Mouse (Mus musculus) left cerebral cortex, adult 11 months (tissue): ENCODE data around the gene Cyp2b23.
"Not testable (repeated sequence)": the region's sequence is repeated elsewhere in the genome, so short reads cannot be mapped to it uniquely, and the experiment has no call there.

ENCODE experiments used
- DNase-seq: peaks from one replicate; pipeline ENCODE4 v3.0.0; 2022; ENCODE audit warnings: low spot score

Gene Cyp2b23

DNA sequence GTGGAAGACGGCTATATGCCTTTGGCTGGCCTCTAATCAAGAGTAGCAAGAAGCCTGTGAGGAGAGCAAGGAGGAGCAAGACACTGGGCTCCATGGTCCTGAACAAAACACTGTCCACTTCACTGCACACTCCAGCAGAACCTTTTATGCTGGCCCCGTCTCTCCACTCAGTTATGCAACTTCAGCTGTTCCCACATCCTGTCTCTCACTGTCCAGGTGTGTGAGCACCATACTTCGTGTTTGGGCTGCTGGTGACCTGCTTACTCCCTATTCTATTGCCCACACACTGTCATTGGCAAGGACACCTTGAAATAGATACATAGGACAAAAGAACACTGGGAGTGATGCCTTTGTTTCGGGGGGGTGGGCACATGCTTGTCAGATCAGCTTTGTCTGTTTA lies at the start of gene Cyp2b23:
Gene Cyp2b23, minus strand, starts transcription at position 101 of the 400 bp plus-strand sequence.
- no peak for DNase-seq

DNA sequence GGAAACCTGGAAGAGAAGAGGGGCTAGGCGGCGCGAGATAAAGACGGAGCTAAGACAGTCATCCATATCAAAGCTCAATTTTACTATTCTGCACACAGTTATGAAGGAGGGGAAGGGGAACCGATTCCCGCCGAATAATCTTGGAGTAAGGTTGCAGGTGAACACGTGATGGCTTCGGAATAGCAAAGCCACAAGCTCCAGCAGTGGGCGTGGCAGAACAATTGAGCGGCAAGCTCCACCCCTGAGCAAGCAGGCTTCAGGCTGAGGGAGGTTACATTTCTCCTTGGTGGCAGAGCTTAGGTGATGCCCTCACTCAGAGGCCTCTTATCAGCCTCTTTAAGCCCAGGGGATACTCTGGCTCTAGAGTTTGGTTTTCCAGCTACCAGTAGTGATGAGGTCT lies 24.8 kb upstream of the Cyp2b23 start:
- DNase-seq: no peak

DNA sequence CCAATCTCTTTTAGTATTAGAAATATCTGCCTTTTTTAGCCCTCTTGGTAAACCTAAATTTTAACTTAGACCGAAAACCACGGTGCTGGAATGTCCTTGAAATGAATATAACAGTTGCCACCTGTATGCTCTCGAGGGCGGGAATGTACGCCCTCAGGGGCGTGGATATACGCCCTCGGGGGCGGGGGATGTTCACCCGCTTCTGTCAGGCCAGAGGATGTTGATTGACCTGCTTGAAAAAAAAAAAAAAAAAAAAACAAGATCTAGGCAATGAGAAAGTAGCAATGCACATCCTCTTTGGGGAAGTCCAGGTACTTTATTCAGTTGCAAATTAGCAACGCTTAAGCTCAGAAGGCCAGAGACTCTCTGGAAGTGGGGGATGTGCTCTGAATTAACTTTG lies 20.8 kb upstream of the Cyp2b23 start:
- no peak for DNase-seq

DNA sequence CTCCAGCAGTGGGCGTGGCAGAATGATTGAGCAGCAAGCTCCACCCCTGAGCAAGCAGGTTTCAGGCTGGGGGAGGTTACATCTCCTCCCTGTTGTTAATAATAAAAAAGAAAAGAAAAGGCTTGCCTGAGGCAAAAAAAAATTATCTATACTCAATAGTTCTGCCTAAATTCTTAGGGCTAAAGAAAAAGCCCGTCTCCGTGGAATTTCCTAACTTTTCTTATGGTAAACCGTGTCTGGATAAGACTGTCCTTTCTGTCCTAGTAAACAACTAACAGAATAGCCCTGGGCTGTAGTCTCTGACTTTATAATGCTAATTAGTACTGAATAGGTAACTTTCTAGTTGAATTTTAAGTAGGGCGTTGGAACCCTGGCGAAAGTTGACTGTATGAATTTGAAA lies 20.0 kb upstream of the Cyp2b23 start:
- DNase-seq: not testable (repeated sequence)

DNA sequence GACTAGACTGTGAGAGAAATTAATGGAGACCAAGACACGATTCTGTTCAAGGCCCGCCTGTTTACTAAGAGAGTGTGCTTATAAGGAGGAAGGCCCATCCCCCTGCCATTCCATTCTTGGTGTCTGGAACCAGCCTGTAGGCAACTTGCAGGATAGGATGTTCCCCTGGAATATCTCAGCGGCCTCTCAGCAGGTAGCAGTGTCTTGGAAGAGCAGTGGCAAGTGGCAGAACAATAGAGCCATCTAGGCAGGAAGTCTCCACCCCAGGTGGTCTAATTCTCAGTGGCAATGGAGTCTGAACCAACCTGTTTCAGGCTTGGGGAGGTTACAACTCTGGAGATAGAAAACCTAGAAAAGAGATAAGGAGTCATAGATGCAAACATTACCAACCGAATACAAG lies 13.9 kb upstream of the Cyp2b23 start:
- DNase-seq: no peak

DNA sequence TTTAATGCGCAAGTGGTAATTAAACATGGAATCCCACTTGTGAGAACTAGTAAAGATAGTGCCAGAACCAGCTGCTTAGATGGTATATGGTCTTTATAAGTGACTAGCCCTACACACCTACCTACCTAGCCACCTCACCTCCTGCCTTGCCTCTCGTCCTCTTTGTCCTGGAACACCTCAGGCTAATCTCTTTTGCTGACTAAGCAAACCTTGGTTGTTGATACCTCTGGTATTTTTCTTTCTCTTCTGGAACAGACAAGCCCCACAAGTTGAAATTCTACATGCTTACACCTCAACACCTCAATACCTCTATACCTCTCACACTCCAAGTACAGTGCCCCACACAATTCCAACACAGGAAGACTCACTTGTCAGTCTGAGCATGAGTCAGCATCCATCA lies 524 bp downstream of the Cyp2b23 start:
- DNase-seq: no peak

DNA sequence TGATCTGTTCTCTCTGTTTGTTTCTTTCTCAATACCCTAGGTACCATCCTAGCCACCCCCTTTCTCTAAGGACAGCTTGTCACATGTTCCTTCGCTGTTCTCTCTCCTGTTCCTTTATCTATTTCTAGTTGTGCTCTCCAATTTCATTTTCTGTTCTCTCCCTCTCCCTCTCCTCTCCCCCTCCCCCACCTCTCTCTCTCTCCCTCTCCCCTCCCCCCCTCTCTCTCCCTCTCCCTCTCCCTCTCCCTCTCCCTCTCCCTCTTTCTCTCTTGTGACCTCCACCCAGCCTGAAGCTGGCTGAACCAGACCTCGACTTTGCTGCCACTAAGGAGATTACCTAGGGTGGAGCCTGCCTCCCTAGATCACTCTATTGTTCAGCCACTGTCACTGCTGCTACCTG lies 18.8 kb downstream of the Cyp2b23 start:
- not testable (repeated sequence) for DNase-seq

DNA sequence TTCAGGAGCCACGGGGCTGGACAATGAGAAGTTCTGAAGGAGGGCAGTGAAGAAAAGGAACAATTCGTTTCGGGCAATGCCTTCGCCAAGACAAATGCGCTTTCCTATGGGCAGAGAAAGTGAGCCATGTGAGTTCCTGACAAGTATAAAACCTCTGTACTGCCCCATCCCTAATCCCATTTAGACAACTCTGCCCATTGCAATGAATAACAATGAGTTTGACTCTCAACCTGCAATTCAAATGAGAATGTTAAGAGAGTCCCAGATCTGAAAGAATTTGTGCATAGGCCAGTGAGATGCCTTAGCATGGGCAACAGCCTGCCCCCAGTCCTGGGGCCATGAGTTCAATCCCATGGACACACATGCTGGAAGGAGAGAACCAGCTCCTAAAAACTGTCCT lies 20.2 kb downstream of the Cyp2b23 start:
- DNase-seq: no peak

DNA sequence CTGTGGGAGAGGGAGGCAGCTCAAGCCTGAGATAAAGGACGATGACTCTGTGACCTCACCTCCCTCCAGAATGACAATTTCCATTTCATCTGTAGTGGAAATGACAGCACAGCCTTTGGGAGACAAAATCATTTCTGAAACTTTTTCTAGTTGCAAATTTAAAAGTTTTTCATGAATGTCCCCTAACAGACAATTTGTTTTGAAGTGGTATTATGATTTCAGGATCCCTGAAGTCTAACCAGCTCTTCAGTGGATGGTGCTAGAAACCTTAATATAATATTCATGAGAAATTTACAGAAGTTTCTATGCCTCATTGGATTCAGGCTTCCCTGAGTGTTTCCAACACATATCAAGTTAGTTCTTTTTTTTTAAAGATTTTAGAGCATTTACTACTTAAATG lies 67.9 kb downstream of the Cyp2b23 start, which contains the start of gene Vmn1r185:
Gene Vmn1r185, minus strand, starts transcription at position 101 of the 400 bp plus-strand sequence.
- DNase-seq: not testable (repeated sequence)
